Mouse (Mus musculus): ENCODE results near the gene Glipr1.

GRCm38 (mm10) chr10:111996911-111997347, 5.5 kb downstream of the Glipr1 start:
- TF ChIP-seq ZNF384 (IDR thresholded peaks at IDR 0.05; ENCODE audit: low read depth, low read length), result no peak
- no peak for TF ChIP-seq MAFK (IDR thresholded peaks at IDR 0.05; ENCODE audit: insufficient read depth, low read depth, low read length)
- no peak for TF ChIP-seq ZC3H11A (IDR thresholded peaks at IDR 0.05; ENCODE audit: borderline replicate concordance, low read depth, low read length)
- no peak for TF ChIP-seq CHD2 (IDR thresholded peaks at IDR 0.05; ENCODE audit: low read depth, low read length)
- no peak for TF ChIP-seq HCFC1 (IDR thresholded peaks at IDR 0.05; ENCODE audit: borderline replicate concordance, insufficient read depth, low read length)

All from ES-E14 (cell line).